Mouse (Mus musculus) liver, adult (tissue): ENCODE results near the gene Vasn.

ENCODE experiments used
- GATA4 ChIP-seq: IDR thresholded peaks from 2 replicates; pipeline ENCODE4 v1.6.1; 2014; ENCODE audit warnings: mild to moderate bottlenecking, low read length; ENCODE audit not compliant: insufficient replicate concordance

The Vasn gene

DNA sequence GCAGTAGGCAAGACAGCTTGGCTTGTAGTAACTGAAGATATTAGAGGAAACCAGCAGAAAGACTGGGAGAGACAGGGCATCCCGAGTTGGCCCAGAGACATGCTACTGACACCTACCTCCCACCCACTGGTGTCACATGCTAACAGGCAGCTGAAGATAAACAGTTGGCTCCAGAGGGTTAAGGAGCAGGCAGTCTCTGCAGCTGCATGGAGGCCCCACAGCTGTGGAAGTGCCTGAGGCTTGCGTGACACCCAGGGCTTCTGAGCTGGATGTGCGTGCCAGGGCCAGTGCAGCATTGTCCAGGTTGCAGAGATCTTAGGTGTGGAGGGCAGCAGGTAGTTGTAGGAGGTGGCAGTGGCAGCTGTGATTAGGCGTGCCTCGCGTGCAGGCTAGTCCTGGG is 12.6 kb upstream of the Vasn start:
- TF ChIP-seq GATA4: no peak

DNA sequence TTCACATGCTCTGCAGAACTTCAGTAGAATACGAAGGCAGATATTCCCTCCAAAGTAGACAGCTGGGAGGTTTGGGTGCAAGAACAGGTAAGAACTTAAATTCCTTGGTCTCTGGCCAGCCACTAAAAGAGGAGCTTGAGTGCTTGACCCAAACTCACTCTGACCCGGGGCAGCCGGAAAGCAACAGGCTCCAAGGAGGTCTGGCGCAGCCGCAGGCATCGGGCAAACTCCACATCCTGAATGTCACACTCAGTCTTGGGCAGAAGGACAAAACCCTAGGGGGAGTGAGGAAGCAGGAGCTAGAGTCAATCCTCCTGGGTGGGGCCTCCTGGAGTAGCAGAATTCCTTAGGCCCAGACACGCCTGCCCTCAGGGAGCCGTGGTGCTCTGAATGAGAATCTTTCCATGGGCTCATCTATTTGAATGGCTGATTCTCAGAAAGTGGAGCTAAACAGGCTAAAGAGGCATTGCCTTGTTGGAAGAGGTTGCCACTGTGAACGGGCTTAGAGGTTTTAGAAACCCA is 10.8 kb upstream of the Vasn start:
- TF ChIP-seq GATA4: no peak

DNA sequence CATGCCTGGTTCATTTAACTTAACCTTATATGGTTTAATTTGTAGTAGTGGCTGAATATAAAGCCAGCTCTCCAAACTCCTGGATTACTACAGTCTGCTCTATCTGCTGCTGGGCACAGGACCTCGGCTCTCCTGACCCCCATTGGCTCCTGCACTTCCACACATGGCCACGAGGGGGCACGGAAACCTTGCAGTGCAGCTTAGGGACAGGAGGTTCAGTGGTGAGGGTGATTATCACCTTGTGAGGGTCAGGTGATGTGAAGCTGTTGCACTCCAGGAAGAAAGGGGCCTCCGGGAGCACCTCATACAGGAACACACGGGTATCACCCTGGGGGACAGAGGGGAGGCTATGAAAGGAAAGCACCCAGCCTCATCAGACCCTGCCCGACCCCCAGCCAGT is 9.8 kb upstream of the Vasn start:
- TF ChIP-seq GATA4: no peak

DNA sequence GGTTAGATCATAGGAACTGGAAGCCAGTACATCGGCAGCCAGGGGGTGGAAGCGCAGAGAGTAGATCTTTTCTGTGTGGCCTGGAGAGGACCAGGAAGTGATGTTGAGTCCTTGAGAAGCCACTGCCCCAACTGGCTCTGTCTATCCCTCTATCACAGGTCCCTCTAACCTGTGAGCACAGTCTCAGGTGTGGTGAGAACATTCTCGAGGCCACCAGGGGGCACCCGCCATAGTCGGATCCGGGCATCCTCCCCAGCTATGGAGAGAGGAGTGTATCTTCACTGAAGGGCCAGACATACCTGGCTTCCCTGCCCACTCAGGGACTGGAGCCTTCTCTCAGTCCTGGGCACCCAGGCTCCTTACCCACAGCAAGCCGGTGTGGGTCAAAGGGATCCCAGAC is 7.7 kb upstream of the Vasn start:
- TF ChIP-seq GATA4: no peak

DNA sequence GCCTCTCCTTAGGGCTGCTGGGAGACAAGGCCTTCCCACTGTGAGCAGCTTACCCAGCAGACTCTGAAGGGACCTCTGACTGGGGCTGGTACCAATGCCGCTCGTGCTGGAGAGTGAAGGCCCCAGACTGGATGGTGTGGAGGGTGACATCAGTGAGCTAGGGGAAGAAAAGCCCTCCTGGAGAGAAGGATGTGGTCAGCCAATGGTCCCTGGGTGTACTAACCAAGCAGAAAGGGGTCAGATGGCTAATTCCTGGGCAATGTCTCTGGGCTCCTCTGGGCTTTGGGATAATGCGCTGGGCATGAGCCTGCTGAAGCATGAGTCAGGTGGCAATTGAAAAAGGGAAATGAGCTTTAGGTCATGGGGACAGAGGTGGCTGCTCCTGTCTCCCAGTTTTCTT is 6.1 kb upstream of the Vasn start:
- no peak for TF ChIP-seq GATA4

DNA sequence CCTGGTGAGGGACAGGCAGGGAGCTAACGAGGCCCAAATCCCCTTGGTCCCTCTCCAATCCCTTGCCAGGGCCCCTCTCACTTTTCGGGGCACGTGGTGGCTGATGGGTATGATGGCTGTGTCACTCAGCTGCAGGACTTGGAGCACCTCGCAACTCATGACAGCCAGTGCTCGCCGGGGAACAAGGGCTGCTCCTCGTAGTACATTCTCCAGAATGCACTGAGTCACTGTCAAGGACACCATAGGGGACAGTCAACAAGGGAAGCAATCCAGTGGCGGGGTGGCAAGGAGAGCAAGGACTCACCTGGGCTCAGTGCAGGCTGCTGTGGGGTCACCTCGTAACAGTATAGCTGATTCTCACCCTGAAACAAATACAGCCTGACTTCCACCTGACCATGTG is 5.1 kb upstream of the Vasn start:
- no peak for TF ChIP-seq GATA4

DNA sequence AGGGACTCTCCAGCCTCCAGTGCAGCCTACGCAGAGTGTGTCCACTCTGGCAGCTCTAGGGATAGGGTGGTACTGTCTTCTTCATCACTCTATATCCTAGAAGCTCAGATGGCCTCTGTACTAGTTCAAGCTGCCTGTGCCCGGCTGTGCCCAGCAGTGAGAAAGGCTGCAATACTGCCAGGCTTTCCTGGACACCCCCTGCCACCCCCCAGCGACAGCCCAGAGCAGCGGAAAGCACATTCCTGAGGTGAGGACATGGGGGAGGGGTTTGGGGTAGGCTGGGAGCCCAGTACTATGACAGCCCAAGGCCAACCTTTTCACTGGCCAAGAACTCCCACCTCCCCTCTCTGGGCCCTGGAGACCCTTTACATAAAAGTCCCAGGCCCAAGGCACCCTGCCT is 4.0 kb upstream of the Vasn start:
- no peak for TF ChIP-seq GATA4

DNA sequence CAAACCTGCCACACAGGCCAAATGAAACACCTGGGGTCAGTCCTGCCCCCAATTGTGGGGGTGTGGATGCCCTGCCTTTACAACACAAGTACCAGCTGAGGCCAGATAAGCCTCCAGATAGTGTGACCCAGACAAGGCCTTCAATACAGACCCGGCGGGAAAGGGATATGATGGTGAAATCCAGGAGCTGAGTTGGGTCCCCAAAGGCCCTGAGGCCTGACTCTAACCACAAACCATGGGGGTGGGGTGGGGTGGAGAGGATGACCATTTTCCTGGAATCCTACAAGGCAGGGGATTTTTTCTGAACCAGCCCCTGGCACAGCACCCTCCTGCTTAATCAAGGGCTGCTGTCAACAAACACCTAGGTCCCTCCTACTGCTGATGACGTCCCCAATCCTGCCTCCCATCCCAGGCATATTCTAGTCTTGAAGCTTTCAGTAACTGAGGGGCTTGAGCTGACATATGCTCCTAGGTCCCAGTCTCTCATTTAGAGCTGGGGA is 800 bp upstream of the Vasn start:
- TF ChIP-seq GATA4: no peak

DNA sequence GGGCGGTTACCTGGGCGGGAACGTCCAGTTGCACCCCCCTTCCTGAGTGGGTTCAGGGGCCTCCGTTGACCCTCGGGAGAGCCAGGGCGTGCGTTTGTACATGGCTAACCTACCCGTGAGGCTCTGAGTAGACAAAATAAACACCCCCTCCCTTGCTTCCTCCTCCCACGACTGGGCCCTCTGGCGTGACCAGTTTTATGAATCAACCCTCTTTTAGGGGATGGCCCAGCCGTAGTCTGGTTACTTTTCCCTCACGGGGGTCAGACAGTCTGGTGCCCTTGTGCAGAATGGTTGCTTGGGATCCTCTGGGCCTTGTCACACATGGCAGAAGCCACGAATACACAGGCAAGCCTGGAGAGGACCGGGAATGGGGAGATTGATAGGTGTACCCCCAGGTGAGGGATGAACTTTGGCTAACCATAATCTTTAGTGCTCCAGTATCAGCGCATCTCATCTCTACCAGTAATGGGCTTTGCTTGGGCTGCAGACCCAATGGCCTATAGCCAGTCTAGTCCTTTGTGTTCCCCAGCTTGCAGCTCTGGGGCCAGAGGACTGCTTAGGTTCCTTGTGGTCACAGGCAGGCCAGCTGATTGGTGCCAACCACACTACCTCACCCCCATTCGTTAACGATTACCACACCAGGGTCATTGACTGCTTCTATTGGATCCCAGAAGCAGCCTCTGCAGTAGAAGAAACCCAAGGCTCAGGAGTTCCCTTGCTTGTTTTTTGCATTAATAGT is 695 bp downstream of the Vasn start:
- no peak for TF ChIP-seq GATA4

DNA sequence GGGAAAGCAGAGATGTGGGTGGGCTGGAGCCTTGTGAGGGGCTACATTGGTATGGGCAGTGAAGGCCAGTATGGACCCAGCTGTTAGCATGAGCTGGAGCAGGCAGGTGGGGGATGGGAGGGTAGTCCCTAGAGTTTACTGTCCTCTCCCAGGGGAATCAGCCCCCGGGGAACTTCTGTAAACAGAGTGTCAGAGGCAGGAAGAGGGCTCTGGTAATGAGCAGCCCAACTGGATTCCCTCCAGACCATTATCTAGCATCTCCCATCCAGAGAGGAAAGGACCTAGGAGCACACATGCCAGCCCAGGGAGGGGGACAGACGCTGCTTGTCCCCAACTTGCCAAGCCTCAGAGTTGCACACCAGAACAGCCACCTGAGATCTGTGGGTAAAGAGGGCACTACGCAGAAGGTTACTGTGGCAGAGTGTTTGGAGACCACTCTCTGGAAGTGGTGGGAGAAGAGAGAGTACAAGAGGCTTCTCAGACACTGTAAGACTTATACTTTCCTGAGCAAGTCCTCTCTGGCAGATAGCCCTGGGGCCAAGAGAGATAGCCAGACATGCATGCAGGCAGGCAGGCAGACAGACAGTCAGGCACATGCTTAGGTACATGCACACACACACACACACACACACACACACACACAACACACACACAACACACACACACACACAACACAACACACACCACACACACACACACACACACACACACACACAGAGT is 1.5 kb downstream of the Vasn start:
- no peak for TF ChIP-seq GATA4

DNA sequence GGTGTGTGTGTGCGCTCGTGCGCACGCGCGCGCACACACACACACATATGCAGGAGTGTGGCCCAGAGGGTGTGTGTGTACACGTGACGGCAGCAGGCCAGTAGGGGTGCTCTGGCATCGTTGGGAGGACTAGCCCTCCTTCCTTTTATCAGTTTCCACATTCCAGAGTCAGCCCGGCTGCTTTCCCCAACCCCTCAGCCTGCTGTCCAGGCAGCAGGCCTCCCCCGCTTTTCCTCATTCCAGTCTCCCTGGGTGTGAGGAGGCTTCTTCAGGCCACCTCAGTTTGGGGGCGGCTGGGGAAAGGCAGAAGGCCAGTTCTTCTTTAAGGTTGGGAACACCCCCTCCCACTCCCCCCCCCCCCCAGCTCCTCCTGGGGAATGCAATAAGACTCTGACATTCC is 2.4 kb downstream of the Vasn start:
- TF ChIP-seq GATA4: no peak

DNA sequence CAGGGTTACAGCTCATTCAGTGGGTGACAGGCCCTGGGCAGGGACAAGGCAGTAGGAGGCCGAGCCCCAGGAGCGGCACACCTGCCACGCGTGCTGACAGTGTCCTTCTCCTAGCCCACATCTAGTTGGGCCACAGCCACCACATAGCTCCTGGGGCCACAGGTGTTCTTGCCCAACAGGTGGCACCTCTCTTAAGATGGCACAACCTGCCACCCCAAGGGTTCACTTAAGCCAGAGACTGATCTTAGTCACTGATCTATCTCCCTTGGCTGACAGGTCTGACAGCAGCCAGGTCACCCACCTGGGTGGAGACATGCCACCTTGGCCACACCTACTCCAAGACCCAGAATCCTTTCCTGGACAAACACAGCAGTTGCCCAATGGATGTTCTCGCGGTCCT is 3.2 kb downstream of the Vasn start:
- TF ChIP-seq GATA4: no peak

DNA sequence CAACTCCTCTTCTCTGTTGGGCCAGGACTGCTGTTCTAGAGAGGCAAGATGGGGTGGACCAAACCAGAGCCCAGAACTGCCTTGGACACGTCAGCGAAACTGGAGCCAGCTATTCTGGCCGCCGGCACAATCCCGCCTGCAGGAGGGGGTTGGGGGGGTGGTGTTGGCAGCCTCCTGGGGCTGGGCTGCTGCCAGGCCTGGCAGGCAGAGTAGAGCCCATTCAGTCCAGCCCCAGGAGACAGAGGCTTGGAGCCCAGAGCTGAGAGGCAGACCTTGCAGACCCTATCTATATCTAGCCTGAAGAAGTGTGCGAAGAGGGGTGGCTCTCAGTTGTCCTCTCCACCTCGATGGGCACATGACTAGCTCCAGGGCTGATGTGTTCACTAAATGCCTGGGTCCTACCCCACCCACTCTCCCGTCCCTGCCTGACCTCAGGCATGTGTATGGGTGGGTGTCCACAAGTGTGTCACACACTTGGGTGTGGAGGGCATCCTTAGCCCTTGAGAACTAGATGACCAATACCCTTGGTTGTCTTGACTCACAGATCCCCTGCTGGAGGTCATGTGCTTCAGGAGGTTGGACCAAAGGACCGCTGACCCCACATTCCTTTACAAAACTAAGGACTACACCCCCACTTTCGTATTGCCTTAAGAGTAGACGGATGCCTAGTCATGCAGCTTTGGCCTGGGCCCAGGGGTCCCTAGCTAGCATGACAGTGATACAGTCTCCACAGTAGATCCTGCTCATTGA is 4.1 kb downstream of the Vasn start:
- no peak for TF ChIP-seq GATA4

DNA sequence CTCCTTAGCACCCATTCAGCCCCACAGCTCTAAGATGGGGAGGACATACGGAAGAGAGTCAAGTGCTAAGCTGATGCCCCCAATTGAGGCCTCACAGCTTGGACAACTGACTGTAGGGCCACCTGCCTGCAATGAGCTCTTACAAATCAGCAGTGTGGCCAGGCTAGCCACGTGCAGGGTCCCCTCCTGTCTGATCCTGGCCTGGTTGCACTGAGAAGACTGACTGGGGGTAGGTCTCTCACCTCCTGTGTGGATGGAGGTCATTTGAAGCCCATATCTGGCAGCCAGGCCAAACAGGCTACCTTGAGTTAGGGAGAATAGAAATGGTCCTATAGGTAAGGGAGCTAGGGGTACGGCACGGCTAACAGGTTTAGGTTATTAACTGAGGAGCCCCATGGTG is 6.1 kb downstream of the Vasn start:
- TF ChIP-seq GATA4: no peak

DNA sequence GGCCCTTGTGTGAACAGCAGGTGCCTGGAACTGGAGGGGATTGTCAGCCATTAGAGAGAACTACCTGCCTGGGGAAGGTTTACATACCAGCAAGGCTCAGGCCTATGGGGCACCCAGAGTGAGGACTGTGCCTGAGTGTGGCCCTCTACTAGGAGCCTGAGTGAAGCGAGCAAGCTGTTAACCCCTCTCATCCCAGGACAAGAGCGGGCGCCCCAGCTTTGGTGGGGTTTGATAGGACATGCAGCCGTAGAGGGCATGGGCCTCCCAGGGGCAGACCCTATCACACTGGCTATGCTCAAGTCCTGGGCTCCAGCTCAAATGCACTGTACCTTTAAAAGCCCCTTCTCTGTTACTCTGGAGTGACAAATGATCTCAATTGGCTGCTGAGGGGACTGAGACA is 7.1 kb downstream of the Vasn start:
- no peak for TF ChIP-seq GATA4

DNA sequence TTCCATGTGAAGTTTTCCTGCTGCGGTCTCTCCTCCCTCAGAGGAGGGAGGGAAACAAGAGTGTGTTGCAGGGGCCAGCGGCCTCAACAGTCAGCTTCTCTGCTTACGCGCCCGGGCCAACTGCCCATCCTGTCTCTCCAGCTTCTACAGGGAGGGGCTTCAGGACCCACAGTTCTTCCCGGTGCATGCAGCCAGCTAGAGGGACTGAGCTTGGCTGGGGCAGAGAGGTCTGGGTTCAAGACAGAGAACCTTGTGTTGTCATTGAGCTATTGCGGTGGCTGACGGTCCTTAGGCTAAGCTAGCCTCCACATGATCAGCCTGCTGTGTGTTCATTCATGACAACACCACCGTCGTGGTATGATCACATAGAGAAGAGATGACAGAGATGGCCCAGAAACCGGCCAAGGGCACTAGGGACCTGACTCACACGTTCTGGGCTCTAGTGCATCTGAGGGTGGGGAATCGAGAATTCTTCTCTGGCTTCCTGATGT is 8.0 kb downstream of the Vasn start:
- TF ChIP-seq GATA4: no peak

DNA sequence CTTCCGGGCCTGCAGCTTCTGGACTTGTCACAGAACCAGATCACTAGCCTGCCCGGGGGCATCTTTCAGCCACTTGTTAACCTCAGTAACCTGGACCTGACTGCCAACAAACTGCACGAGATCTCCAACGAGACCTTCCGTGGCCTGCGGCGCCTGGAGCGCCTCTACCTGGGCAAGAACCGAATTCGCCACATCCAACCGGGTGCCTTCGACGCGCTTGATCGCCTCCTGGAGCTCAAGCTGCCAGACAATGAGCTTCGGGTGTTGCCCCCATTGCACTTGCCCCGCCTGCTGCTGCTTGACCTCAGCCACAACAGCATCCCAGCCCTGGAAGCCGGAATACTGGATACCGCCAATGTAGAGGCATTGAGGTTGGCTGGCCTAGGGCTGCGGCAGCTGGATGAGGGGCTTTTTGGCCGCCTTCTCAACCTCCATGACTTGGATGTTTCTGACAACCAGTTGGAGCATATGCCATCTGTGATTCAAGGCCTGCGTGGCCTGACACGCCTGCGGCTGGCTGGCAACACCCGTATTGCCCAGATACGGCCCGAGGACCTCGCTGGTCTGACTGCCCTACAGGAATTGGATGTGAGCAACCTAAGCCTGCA is 8.8 kb downstream of the Vasn start:
- no peak for TF ChIP-seq GATA4
